Mouse (Mus musculus) B cell, adult 2 months (primary cell): ENCODE measurements around the gene Gm20830.
"Not testable (repeated sequence)": the region's sequence is repeated elsewhere in the genome, so short reads cannot be mapped to it uniquely, and the experiment has no call there.

Source experiments
- DNase-seq, 2 experiments: peaks; one replicate each; pipeline ENCODE4 v3.0.0; 2022

Gm20830 gene

GRCm38 (mm10) chrY:6918182-6918581 lies at the start of gene Gm20830:
TSS of gene Gm20830 (minus strand) at chrY:6918282.
- not testable (repeated sequence) for DNase-seq
